Mouse (Mus musculus): Measurements from ENCODE around the gene Ivd. TPM values are rescaled to one million over a fixed set of nuclear protein-coding genes. Genes with fewer than 3 reads are reported as not detected.

The Ivd gene
- polyA plus RNA-seq, 1 experiment from 2014 or later: 56.8 TPM

GRCm38 (mm10) chr2:118918543-118918942 lies 56.8 kb downstream of the Ivd start:
- Histone ChIP-seq H3K9me3 (replicated peaks) (no peaks in the 10 kb centered on the region), H3K27ac (no peak overlapping the region), H3K9ac (no peak overlapping the region), H3K36me3 (peaks cover 57% of the 10 kb centered on the region), H3K4me2 (replicated peaks) (no peak overlapping the region), H3K4me1 (peaks cover 14% of the 10 kb centered on the region), H3K27me3 (no peaks in the 10 kb centered on the region), H3K4me3 (no peak overlapping the region)
- no peak for ATAC-seq (ENCODE audit: low FRiP score)
- WGBS: 53% methylated on average over 1 of the region's 1 CpGs

- H3K27ac ChIP-seq: no peak overlapping the region
- no peaks in the 10 kb centered on the region for H3K9me3 ChIP-seq (replicated peaks)
- 79% methylated on average over 3 of the region's 3 CpGs for whole genome bisulfite sequencing
- ATAC-seq (ENCODE audit: low FRiP score): no peak
- H3K27me3 ChIP-seq: no peaks in the 10 kb centered on the region
- peaks cover 60% of the 10 kb centered on the region for H3K36me3 ChIP-seq
- H3K4me1 ChIP-seq: peaks cover 1% of the 10 kb centered on the region; the same call in 1 of the 2 replicates
- H3K9ac ChIP-seq: no peak overlapping the region
- H3K4me2 ChIP-seq (replicated peaks): no peak overlapping the region
- H3K4me3 ChIP-seq: no peak overlapping the region
Observed at GRCm38 (mm10) chr2:118920428-118920827, 58.7 kb downstream of the Ivd start.

- H3K4me3 ChIP-seq: peak overlapping the region; percentile 60
- peak overlapping the region; percentile 86 for H3K4me2 ChIP-seq (replicated peaks)
- peak overlapping the region; percentile 81 for H3K9ac ChIP-seq
- WGBS: under 1% methylated on average over 6 of the region's 6 CpGs
- peaks cover 38% of the 10 kb centered on the region for H3K4me1 ChIP-seq
- peaks cover 27% of the 10 kb centered on the region for H3K36me3 ChIP-seq
- no peaks in the 10 kb centered on the region for H3K27me3 ChIP-seq
- no peaks in the 10 kb centered on the region for H3K9me3 ChIP-seq (replicated peaks)
- peak; percentile 49 for ATAC-seq (ENCODE audit: low FRiP score)
- no peak overlapping the region for H3K27ac ChIP-seq
Observed at GRCm38 (mm10) chr2:118925952-118926351, 64.2 kb downstream of the Ivd start.

GRCm38 (mm10) chr2:118926361-118926997 lies 64.7 kb downstream of the Ivd start, which contains the start of gene Chst14:
Chst14 (plus strand) TSS chr2:118926496.
- H3K4me1 ChIP-seq: peaks cover 38% of the 10 kb centered on the region
- no peaks in the 10 kb centered on the region for H3K27me3 ChIP-seq
- peak within 1 kb of the TSS; percentile 60 for H3K4me3 ChIP-seq
- H3K36me3 ChIP-seq: peaks cover 22% of the 10 kb centered on the region
- H3K9ac ChIP-seq: peak within 1 kb of the TSS; percentile 81
- H3K27ac ChIP-seq: no peak within 1 kb of the TSS
- peak; percentile 83 for ATAC-seq (ENCODE audit: low FRiP score)
- H3K4me2 ChIP-seq (replicated peaks): peak within 1 kb of the TSS; percentile 86
- WGBS: 1% methylated on average over 39 of the region's 47 CpGs
- no peaks in the 10 kb centered on the region for H3K9me3 ChIP-seq (replicated peaks)

GRCm38 (mm10) chr2:118926998-118927739 lies 65.4 kb downstream of the Ivd start:
- Histone ChIP-seq H3K36me3 (peaks cover 16% of the 10 kb centered on the region), H3K27me3 (no peaks in the 10 kb centered on the region), H3K27ac (no peak overlapping the region), H3K9me3 (replicated peaks) (no peaks in the 10 kb centered on the region), H3K4me3 (peak overlapping the region; percentile 60), H3K4me1 (peaks cover 38% of the 10 kb centered on the region), H3K9ac (peak overlapping the region; percentile 81), H3K4me2 (replicated peaks) (peak overlapping the region; percentile 86)
- WGBS: 37% methylated on average over 31 of the region's 31 CpGs
- 0 out of 2 replicates have a peak, but pooled peaks have one; percentile 6 for ATAC-seq (ENCODE audit: low FRiP score)

Other genes with a start within 250 kb of the Ivd start
- 6.2 and 6.8 TPM in 2 replicates for gene Pak6, start 198.7 kb upstream of the Ivd start, polyA plus RNA-seq (2016; fragmentation: Nextera tagmentation; extraction: Ambion mirVana)
- not detected in 2 replicates for gene Ankrd63, start 158.0 kb upstream of the Ivd start, polyA plus RNA-seq (2016; fragmentation: Nextera tagmentation; extraction: Ambion mirVana)
- 0.44 and 0.59 TPM in 2 replicates for gene Plcb2, start 133.5 kb upstream of the Ivd start, polyA plus RNA-seq (2016; fragmentation: Nextera tagmentation; extraction: Ambion mirVana)
- gene Inafm2, start 116.2 kb upstream of the Ivd start, polyA plus RNA-seq (2016; fragmentation: Nextera tagmentation; extraction: Ambion mirVana): 24.2 and 25.1 TPM in 2 replicates
- 1.3 and 1.7 TPM in 2 replicates for gene Ccdc9b, start 99.3 kb upstream of the Ivd start, polyA plus RNA-seq (2016; fragmentation: Nextera tagmentation; extraction: Ambion mirVana)
- not detected in 2 replicates for gene Phgr1, start 89.2 kb upstream of the Ivd start, polyA plus RNA-seq (2016; fragmentation: Nextera tagmentation; extraction: Ambion mirVana)
- 20.9 and 23.9 TPM in 2 replicates for gene Disp2, start 82.2 kb upstream of the Ivd start, polyA plus RNA-seq (2016; fragmentation: Nextera tagmentation; extraction: Ambion mirVana)
- 88.9 and 100 TPM in 2 replicates for gene Knstrn, start 48.0 kb upstream of the Ivd start, polyA plus RNA-seq (2016; fragmentation: Nextera tagmentation; extraction: Ambion mirVana)
- gene Bahd1, start 38.4 kb downstream of the Ivd start, polyA plus RNA-seq (2016; fragmentation: Nextera tagmentation; extraction: Ambion mirVana): 6.7 and 6.8 TPM in 2 replicates
- 26.9 and 29.6 TPM in 2 replicates for gene Chst14, start 64.5 kb downstream of the Ivd start, polyA plus RNA-seq (2016; fragmentation: Nextera tagmentation; extraction: Ambion mirVana)
- 27.3 and 27.6 TPM in 2 replicates for gene Ccdc32, start 167.4 kb downstream of the Ivd start, polyA plus RNA-seq (2016; fragmentation: Nextera tagmentation; extraction: Ambion mirVana)
- 5.3 and 5.5 TPM in 2 replicates for gene Rpusd2, start 172.8 kb downstream of the Ivd start, polyA plus RNA-seq (2016; fragmentation: Nextera tagmentation; extraction: Ambion mirVana)
- 37.8 and 39.3 TPM in 2 replicates for gene Knl1, start 185.2 kb downstream of the Ivd start, polyA plus RNA-seq (2016; fragmentation: Nextera tagmentation; extraction: Ambion mirVana)